Mouse (Mus musculus): Measurements from ENCODE around the gene Lce1l.
A peak's percentile ranks its signal among the peaks of the same experiment; 100 is the strongest.
"Not testable (repeated sequence)": the region's sequence is repeated elsewhere in the genome, so short reads cannot be mapped to it uniquely, and the experiment has no call there.

Gene Lce1l

GRCm38 (mm10) chr3:92851186-92851585, at the start of gene Lce1l:
TSS of gene Lce1l (minus strand) at chr3:92851286.
- DNase-seq (ENCODE audit: low spot score), result no peak

DNA sequence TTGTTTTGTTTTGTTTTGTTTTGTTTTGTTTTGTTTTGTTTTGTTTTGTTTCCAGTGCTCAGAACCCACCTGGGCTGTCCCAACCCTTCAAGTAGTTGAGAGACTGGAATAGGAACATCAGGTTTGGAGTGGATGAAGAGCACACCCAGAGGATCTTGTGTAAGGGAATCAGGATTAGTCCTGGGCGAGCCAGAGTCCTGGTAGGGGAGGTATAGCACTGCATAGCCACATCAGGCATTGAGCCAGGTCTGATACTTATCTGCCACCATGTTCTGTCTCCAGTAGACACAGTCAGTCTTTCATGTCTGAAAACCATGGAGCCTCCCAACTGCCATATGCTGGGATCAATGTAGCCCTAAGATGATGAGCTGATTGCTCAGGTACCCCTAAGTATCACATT, 43.4 kb upstream of the Lce1l start:
- peak; percentile 5 for DNase-seq (ENCODE audit: low spot score)

- peak; percentile 66 for DNase-seq (ENCODE audit: low spot score)
Observed at GRCm38 (mm10) chr3:92894063-92894462, 43.0 kb upstream of the Lce1l start.

DNA sequence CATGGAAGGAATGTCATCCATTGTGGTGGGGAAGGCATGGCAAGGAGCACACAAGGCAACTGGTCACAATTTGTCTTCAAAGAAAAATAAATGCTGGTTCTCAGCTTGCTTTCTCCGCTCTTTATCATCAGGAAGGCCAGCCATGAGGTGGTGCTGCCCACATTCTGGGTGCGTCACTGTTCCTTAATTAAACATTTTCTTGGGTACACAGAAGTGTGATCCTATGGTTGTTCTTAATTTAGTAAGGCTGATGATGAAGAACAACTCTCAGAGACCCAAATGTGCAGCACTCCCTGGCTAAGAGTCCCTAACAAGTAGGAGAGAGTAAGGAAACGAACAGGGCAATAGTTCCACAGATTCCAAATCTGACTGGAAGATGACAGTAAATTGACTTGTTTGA, 23.1 kb upstream of the Lce1l start:
- DNase-seq (ENCODE audit: low spot score), result no peak

- DNase-seq (ENCODE audit: low spot score), result no peak
Observed at GRCm38 (mm10) chr3:92870116-92870515, 19.0 kb upstream of the Lce1l start, which contains the start of gene 2310050C09Rik. TSS of gene 2310050C09Rik (minus strand) at chr3:92870216.

DNA sequence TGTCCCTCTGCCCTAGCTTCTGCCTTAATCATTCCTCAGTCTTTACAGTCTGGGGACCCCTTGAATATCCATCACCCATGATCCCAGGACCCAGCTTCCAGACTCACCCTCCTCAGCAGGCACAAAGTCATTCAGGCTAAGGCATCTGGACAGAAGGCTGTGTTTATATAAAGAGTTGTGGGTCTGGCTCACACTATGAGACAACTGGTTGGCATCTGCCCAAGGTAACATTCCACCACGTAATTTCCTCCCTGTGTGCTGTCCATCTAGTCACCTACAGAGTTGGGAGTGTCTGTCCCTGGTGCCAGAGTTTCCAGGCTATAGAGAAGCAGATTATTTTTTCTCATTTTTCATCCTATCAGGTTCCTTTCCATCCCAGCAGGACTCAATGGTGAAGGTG, 24.0 kb downstream of the Lce1l start, which contains the start of gene Kprp:
TSS of gene Kprp (minus strand) at position 140 of the 400 bp plus-strand sequence.
- no peak for DNase-seq (ENCODE audit: low spot score)

GRCm38 (mm10) chr3:92825808-92826207, 25.3 kb downstream of the Lce1l start:
- no peak for DNase-seq (ENCODE audit: low spot score)

DNA sequence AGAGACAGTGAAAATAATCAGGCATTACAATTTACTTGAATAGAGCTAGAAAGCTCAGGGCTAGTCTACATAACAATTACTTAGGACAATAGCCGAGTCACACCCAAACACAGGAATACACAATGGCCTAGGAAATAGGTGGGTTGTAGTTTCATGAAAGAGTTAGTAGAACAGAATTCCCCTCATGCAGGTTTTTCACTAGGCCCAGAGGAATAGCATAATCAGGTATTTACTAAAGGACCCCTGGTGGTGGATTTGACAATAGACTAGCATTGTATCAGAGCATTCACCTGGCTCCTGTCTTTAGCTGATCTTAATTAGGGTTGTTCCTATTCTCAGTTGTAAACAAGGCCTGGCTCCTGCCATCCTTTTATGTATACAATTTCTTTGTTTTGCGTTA, 35.0 kb downstream of the Lce1l start:
- DNase-seq (ENCODE audit: low spot score), result not testable (repeated sequence)

GRCm38 (mm10) chr3:92815581-92815980, 35.5 kb downstream of the Lce1l start:
- DNase-seq (ENCODE audit: low spot score), result no peak

GRCm38 (mm10) chr3:92807791-92808190, 43.3 kb downstream of the Lce1l start, which contains the start of gene Lce1k:
TSS of gene Lce1k (minus strand) at chr3:92807891.
- no peak for DNase-seq (ENCODE audit: low spot score)

All from urinary bladder, postnatal 14 days (tissue).